Mouse (Mus musculus) bone marrow, adult 2 months (tissue): ENCODE data around the gene Sox5.

Source experiments
- CTCF ChIP-seq: fragments of 200-500 bp; IDR thresholded peaks from 2 replicates; pipeline ENCODE4 v1.5.1; 2011; ENCODE audit warnings: low read length, control low read depth; ENCODE audit not compliant: control insufficient read depth, insufficient read depth
- POLR2A ChIP-seq: fragments of 200-500 bp; IDR thresholded peaks from 2 replicates; pipeline ENCODE4 v1.6.1; 2011; ENCODE audit warnings: low read depth, mild to moderate bottlenecking, control low read depth, low read length, borderline replicate concordance; ENCODE audit not compliant: control insufficient read depth

DNA sequence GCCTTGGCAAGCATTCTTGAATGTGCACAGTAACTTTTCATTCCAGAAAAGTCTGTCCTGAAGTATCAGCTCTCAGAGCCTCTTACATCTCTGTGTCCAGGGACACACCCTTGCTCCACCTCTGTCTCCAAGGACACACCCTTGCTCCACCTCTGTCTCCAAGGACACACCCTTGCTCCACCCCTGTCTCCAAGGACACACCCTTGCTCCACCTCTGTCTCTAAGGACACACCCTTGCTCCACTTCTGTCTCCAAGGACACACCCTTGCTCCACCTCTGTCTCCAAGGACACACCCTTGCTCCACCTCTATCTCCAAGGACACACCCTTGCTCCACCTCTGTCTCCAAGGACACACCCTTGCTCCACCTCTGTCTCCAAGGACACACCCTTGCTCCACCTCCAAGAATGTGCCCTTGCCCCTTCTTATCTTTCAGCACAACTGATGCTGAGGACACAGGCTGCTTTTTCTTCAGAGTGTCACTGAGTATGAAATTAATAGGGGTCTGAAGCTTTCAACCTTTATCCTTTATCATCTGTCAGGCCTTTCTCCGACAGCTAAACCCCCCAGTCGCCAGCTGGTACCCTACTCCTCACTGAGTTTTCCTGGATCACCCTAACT is 452.4 kb downstream of the Sox5 start:
- no peak for TF ChIP-seq CTCF
- TF ChIP-seq POLR2A, result no peak
